Mouse (Mus musculus): ENCODE data around the gene Alg9. TPM values are rescaled to one million over a fixed set of nuclear protein-coding genes. Genes with fewer than 3 reads are reported as not detected.

Alg9 gene
- total and polyA plus RNA-seq, 2 experiments, result 14.7 to 16.0 TPM

DNA sequence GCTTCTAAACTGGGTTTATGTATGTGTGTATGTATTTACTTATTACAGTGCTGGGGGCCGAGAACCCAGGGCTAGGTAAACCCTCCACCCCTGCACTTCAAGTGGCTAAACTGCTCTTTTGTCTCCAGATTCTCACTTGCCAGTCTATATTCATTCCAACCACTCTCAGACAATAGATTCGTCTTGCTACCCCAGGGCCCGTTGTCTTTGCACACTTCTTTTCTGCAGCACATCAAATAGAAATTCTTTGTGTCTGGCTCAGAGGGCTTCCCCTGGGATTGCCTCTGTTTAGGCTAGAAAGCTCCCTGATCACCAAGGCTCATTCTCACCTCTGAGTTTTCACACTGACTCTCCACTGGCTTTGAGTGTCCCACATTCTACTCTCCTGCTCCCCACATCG is 42.3 kb upstream of the Alg9 start:
- Histone ChIP-seq H3K79me2 (ENCODE audit: control insufficient read depth, insufficient read depth, low read length) (no peaks in the 10 kb centered on the region), H3K36me3 (ENCODE audit: control insufficient read depth, insufficient read depth, low read length) (no peaks in the 10 kb centered on the region), H3K4me1 (ENCODE audit: control insufficient read depth, insufficient read depth, low read length) (peaks cover 3% of the 10 kb centered on the region), H3K27ac (replicated peaks; ENCODE audit: insufficient read depth, low read depth, low read length) (no peak overlapping the region), H3K9ac (ENCODE audit: low read depth, low read length) (no peak overlapping the region), H3K4me3 (ENCODE audit: insufficient read depth, low read depth, low read length) (no peak overlapping the region), H3K27me3 (ENCODE audit: control insufficient read depth, insufficient read depth, low read length) (peaks cover 5% of the 10 kb centered on the region)
- no peak for DNase-seq (ENCODE audit: extremely low read depth, low read depth, low spot score)
- TF ChIP-seq CTCF (IDR thresholded peaks at IDR 0.05; ENCODE audit: low read depth, low read length) (no peak), POLR2A (IDR thresholded peaks at IDR 0.05; ENCODE audit: extremely low read depth, insufficient read depth, low read length) (no peak)
- 69% methylated on average over 4 of the region's 4 CpGs for WGBS

DNA sequence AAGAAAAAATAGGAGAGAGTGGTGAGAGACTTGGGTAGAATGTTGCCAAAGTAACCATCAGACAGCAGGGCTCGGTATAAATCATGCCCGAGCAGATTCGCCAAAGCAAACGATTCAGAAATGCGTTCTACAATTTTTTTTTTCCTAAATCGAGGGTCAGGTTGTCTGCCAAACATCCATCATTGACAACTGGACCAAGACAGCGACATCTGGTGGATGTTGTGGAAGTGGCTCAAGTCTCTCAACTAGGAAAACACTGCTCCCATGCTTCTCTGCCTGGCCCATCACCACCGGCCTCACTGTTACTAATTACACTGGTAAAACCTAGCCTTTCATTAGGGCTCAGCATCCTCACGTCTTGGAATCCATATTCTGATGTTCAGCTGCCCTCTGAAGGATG is 39.8 kb upstream of the Alg9 start:
- no peak overlapping the region for H3K4me3 ChIP-seq (ENCODE audit: insufficient read depth, low read depth, low read length)
- H3K27me3 ChIP-seq (ENCODE audit: control insufficient read depth, insufficient read depth, low read length), result no peaks in the 10 kb centered on the region
- no peak overlapping the region for H3K27ac ChIP-seq (replicated peaks; ENCODE audit: insufficient read depth, low read depth, low read length)
- H3K36me3 ChIP-seq (ENCODE audit: control insufficient read depth, insufficient read depth, low read length), result no peaks in the 10 kb centered on the region
- WGBS, result under 1% methylated on average over 9 of the region's 9 CpGs
- DNase-seq (ENCODE audit: extremely low read depth, low read depth, low spot score), result peak; percentile 67
- H3K79me2 ChIP-seq (ENCODE audit: control insufficient read depth, insufficient read depth, low read length), result no peaks in the 10 kb centered on the region
- TF ChIP-seq POLR2A (IDR thresholded peaks at IDR 0.05; ENCODE audit: extremely low read depth, insufficient read depth, low read length), result no peak
- TF ChIP-seq CTCF (IDR thresholded peaks at IDR 0.05; ENCODE audit: low read depth, low read length), result peak; percentile 67
- peaks cover 3% of the 10 kb centered on the region; the same call in 1 of the 2 replicates for H3K4me1 ChIP-seq (ENCODE audit: control insufficient read depth, insufficient read depth, low read length)
- no peak overlapping the region for H3K9ac ChIP-seq (ENCODE audit: low read depth, low read length)

DNA sequence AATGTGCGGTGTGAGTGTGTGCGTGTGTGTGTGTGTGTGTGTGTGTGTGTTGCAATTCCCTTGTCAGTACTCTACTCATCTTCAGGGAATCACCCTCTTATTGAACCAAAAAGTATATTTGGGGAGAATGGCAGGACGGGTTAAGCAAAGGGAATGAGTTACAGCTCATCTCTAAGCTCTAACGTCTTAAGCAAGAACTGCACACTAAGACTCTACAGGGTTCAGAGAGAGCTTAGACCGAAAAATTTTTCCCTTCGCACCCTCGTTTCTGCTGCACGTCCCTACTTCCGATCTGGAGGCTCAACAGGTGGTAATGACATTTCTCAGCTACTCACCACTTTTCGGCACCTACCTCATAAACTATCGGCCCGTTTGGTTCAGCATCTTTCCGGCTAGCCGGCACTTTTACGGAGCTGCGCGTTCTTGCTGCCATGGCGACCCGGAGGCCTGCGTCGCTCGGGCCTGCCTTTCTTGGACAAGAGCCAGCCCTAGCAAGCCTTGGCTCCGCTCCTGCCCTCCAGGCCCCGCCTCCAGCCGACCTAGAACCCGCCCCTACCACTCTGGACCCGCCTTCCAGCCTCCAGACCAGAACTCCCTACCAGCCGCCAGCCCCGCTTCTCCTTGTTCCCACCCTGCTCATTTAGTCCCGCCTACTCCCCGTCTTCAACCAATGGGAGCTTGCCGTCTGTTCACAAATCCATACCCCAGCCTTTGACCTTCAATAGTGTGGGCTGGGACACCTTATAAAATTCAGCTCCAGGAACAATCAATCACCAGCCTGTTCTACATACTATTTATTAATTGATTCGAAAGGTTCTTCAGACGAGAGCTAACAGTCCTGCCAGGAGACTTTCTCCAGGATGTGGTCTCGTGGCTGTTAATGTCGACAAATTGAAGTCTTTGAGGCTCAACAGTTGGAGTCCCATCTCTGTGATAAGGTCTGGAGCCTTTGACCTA is 35.6 kb upstream of the Alg9 start, which contains the start of gene Dixdc1:
TSS of gene Dixdc1 (minus strand) at position 604 of the 957 bp plus-strand sequence.
- H3K4me1 ChIP-seq (ENCODE audit: control insufficient read depth, insufficient read depth, low read length), result peaks cover 3% of the 10 kb centered on the region; the same call in 1 of the 2 replicates
- TF ChIP-seq CTCF (IDR thresholded peaks at IDR 0.05; ENCODE audit: low read depth, low read length) (no peak), POLR2A (IDR thresholded peaks at IDR 0.05; ENCODE audit: extremely low read depth, insufficient read depth, low read length) (no peak)
- H3K4me3 ChIP-seq (ENCODE audit: insufficient read depth, low read depth, low read length), result no peak within 1 kb of the TSS
- 7% methylated on average over 36 of the region's 36 CpGs for WGBS
- no peaks in the 10 kb centered on the region; the same call in 1 of the 2 replicates for H3K79me2 ChIP-seq (ENCODE audit: control insufficient read depth, insufficient read depth, low read length)
- H3K27ac ChIP-seq (replicated peaks; ENCODE audit: insufficient read depth, low read depth, low read length), result peak within 1 kb of the TSS; percentile 55
- peak; percentile 88 for DNase-seq (ENCODE audit: extremely low read depth, low read depth, low spot score)
- H3K9ac ChIP-seq (ENCODE audit: low read depth, low read length), result no peak within 1 kb of the TSS
- peaks cover 2% of the 10 kb centered on the region; the same call in 1 of the 2 replicates for H3K36me3 ChIP-seq (ENCODE audit: control insufficient read depth, insufficient read depth, low read length)
- no peaks in the 10 kb centered on the region for H3K27me3 ChIP-seq (ENCODE audit: control insufficient read depth, insufficient read depth, low read length)

DNA sequence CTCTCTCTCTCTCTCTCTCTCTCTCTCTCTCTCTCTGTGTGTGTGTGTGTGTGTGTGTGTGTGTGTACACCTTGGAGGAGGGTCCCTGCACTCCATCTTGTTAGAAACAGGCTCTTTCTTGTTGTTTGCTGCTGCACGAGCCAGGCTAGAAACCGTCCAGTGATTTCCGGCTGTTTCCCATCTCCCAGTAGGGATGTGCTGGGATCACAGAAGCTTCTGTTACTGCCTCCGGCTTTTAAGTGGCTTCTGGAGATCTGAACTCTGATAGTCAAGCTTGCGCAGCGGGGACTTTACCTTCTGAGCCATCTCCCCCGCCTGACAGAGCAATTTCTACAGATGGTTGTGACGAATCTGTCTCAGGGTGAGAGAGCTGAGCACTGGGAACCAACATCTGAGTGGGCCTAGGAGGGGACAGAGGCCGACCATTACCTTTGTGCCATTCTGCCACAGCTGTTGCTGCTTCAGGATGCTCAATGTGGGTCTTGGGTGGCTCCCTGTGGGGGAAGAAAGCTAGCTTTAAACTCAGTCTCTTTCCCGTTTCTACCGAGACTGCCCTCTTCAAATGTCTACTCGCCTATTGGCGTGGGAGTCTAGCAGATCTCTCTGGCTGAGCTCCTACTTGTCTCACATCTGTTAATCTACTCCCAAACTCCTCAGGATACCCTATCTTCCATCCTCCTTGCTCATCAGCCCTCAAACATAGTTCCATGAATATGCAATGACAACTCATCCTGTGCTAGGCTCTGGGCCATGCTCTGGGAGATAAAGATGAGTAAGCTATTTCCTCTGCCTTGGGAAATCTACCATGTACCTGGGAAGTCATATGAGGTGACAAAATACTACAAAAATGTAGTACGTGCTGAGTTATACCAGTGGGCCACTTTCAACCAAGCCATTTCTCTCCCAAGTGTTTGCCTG is 33.7 kb upstream of the Alg9 start:
- Histone ChIP-seq H3K27ac (replicated peaks; ENCODE audit: insufficient read depth, low read depth, low read length) (no peak overlapping the region), H3K36me3 (ENCODE audit: control insufficient read depth, insufficient read depth, low read length) (peaks cover 2% of the 10 kb centered on the region; the same call in 1 of the 2 replicates), H3K4me1 (ENCODE audit: control insufficient read depth, insufficient read depth, low read length) (peaks cover 6% of the 10 kb centered on the region; the same call in 1 of the 2 replicates), H3K4me3 (ENCODE audit: insufficient read depth, low read depth, low read length) (no peak overlapping the region), H3K79me2 (ENCODE audit: control insufficient read depth, insufficient read depth, low read length) (peaks cover 3% of the 10 kb centered on the region; the same call in 1 of the 2 replicates), H3K9ac (ENCODE audit: low read depth, low read length) (no peak overlapping the region), H3K27me3 (ENCODE audit: control insufficient read depth, insufficient read depth, low read length) (no peaks in the 10 kb centered on the region)
- no peak for TF ChIP-seq POLR2A (IDR thresholded peaks at IDR 0.05; ENCODE audit: extremely low read depth, insufficient read depth, low read length)
- TF ChIP-seq CTCF (IDR thresholded peaks at IDR 0.05; ENCODE audit: low read depth, low read length), result no peak
- no peak for DNase-seq (ENCODE audit: extremely low read depth, low read depth, low spot score)
- WGBS, result 90% methylated on average over 14 of the region's 14 CpGs

DNA sequence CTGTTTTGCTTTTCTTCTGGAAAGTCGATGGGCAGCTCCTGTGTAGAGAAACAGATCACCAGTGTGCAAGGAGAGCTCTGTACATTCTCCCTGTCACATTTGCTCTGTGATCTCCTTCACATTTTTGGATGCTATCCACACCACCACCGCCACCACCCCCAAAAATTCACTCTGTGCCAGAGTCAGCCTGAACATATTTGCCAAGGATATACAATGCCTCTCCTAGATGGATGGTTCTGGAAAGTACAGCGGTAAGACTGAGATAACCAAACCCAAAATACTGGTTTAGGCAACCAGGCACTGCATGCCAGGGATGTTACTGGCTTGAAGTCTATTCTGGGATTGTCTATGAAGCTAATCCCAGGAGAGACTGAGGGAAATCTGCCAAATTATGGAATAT is 32.6 kb upstream of the Alg9 start:
- Histone ChIP-seq H3K9ac (ENCODE audit: low read depth, low read length) (no peak overlapping the region), H3K27ac (replicated peaks; ENCODE audit: insufficient read depth, low read depth, low read length) (no peak overlapping the region), H3K27me3 (ENCODE audit: control insufficient read depth, insufficient read depth, low read length) (no peaks in the 10 kb centered on the region), H3K79me2 (ENCODE audit: control insufficient read depth, insufficient read depth, low read length) (peaks cover 3% of the 10 kb centered on the region; the same call in 1 of the 2 replicates), H3K36me3 (ENCODE audit: control insufficient read depth, insufficient read depth, low read length) (peaks cover 2% of the 10 kb centered on the region; the same call in 1 of the 2 replicates), H3K4me1 (ENCODE audit: control insufficient read depth, insufficient read depth, low read length) (peaks cover 6% of the 10 kb centered on the region; the same call in 1 of the 2 replicates), H3K4me3 (ENCODE audit: insufficient read depth, low read depth, low read length) (no peak overlapping the region)
- DNase-seq (ENCODE audit: extremely low read depth, low read depth, low spot score), result no peak
- TF ChIP-seq POLR2A (IDR thresholded peaks at IDR 0.05; ENCODE audit: extremely low read depth, insufficient read depth, low read length) (no peak), CTCF (IDR thresholded peaks at IDR 0.05; ENCODE audit: low read depth, low read length) (no peak)
- WGBS, result 71% methylated on average over 3 of the region's 3 CpGs

All from liver, adult 2 months (tissue).